8 mouse cellular contexts compared by ENCODE assay signal in genomic region chr11:79254391-79255098, GRCm38 (mm10). TPM values are rescaled to one million over a fixed set of nuclear protein-coding genes. Genes with fewer than 3 reads are reported as not detected.
DNase-seq lines count a peak whose midpoint lies in the region; ATAC-seq and TF ChIP-seq lines count a peak whose summit lies in the region.

TSS of gene Wsb1 (minus strand) at chr11:79254671.

- TF ChIP-seq CTCF in Patski (IDR thresholded peaks at IDR 0.05): no peak

- H3K9ac ChIP-seq in hindbrain, embryonic 14.5 days: peak within 1 kb of the TSS; percentile 87

- H3K36me3 ChIP-seq in hindbrain, embryonic 14.5 days (replicated peaks; ENCODE audit: control insufficient read depth, insufficient read depth): peaks cover 17% of the 10 kb centered on the region

- peak within 1 kb of the TSS; percentile 90 for H3K4me2 ChIP-seq in hindbrain, embryonic 14.5 days (replicated peaks)

- DNase-seq in Patski (ENCODE audit: low read depth, low spot score): peak; percentile 60
- DNase-seq in cerebellum, postnatal 14 days: peak; percentile 97
- DNase-seq in frontal cortex, postnatal 25 days (ENCODE audit: low spot score in 2 of 2): peak; percentile 92 to 93
- peak; percentile 95 for DNase-seq in hindbrain, embryonic 14.5 days (ENCODE audit: low spot score)
- DNase-seq in layer of hippocampus, postnatal 36 days: peak; percentile 90
- DNase-seq in lung, postnatal 36 days: peak; percentile 96
- peak; percentile 97 for DNase-seq in retina, postnatal 1 day
- DNase-seq in urinary bladder, adult 18-20 months (ENCODE audit: low spot score in 2 of 2): peak; percentile 87 to 90

- POLR2A ChIA-PET in Patski (lab: Charles Lee): interaction anchor here (0.7 to 1.9 kb wide), 5 partner anchors 9 to 88 kb away, joined by 3 to 6 read pairs (median 5); partner anchors contain the start of gene Gm9964

- peaks cover 35% of the 10 kb centered on the region for H3K4me1 ChIP-seq in hindbrain, embryonic 14.5 days (replicated peaks; ENCODE audit: control insufficient read depth, insufficient read depth, low read length)

- H3K4me3 ChIP-seq in hindbrain, embryonic 14.5 days (replicated peaks; ENCODE audit: low read length): peak within 1 kb of the TSS; percentile 64

- peak; percentile 78 for ATAC-seq in Patski
- ATAC-seq in hindbrain, embryonic 14.5 days (ENCODE audit: low FRiP score): peak; percentile 94

- H3K27me3 ChIP-seq in Patski: no peaks in the 10 kb centered on the region
- H3K27me3 ChIP-seq in hindbrain, embryonic 14.5 days (ENCODE audit: control insufficient read depth, insufficient read depth, low read length): no peaks in the 10 kb centered on the region

- in situ Hi-C loops in Patski (cut with MboI; ENCODE audit: low pct_unique_long_range_greater_than_20kb): no loop called here

- H3K27ac ChIP-seq in hindbrain, embryonic 14.5 days: peak within 1 kb of the TSS; percentile 95

- no peaks in the 10 kb centered on the region for H3K9me3 ChIP-seq in hindbrain, embryonic 14.5 days (ENCODE audit: control insufficient read depth, low read length)

- CTCF ChIA-PET in Patski (lab: Charles Lee): no interaction called here

- 2% methylated on average over 50 of the region's 50 CpGs for WGBS in hindbrain, embryonic 14.5 days

RNA-seq across cellular contexts. Expression of gene Wsb1, which starts in this region (rescaled TPM):
- polyA plus RNA-seq in Patski (2021): 237 TPM
- polyA plus RNA-seq in hindbrain, embryonic 14.5 days (2014; fragmentation: Nextera tagmentation; extraction: Ambion mirVana): 583 and 597 TPM in 2 replicates
- 10 to 100 TPM; 77.1 to 81.3 TPM for total RNA-seq in layer of hippocampus, postnatal 36 days (2021)

Comparison
In these comparisons a context has a peak if more than half of its experiments do, and no peak if none do; other contexts are left out.
1. Peak in every context shown above with its lines: DNase-seq, ATAC-seq, H3K4me3 ChIP-seq and H3K27ac ChIP-seq.